Mouse (Mus musculus): Measurements from ENCODE around the gene Rasa2. TPM values are rescaled to one million over a fixed set of nuclear protein-coding genes. Genes with fewer than 3 reads are reported as not detected.

Rasa2 gene
- polyA plus RNA-seq, 1 experiment: 1.5 TPM

DNA sequence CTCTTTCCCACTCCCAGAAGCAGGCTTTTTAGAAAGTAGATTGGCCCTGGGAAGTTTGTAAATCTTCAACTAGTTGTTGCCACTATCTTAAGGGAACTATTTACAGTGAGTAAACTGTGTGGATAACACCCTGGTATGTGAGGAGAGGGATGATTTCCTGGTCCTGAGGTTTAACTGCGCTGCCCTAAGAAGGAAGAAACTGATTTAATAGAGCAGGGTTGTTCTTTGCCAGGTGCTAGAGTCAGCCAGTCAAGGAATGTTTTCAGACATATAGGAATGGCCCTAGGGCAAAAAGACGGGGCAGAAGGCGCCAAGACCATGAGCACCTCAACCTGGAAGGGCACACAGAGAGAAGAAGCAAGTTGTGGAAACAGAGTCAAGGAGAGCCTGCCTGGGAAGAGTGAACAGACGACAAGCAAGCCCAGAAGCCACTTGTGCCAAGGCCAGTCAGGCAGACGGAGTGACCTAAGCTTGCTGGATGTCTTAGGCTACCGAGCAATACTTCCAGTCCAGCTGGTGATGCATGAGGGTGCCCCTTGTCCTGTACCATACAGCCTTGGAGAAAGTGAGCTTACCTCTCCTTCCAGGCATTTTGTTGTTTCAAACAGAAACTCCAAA lies 765 bp upstream of the Rasa2 start:
- H3ac ChIP-seq (ENCODE audit: control insufficient read depth, insufficient read length, low read depth): no peak overlapping the region
- no peaks in the 10 kb centered on the region for H3K27me3 ChIP-seq (ENCODE audit: control insufficient read depth, insufficient read depth, insufficient read length)
- no peak overlapping the region for H3K4me3 ChIP-seq (ENCODE audit: insufficient read depth, poor library complexity, severe bottlenecking)
- peaks cover 36% of the 10 kb centered on the region for H3K79me2 ChIP-seq (ENCODE audit: control insufficient read depth, insufficient read depth)
- TF ChIP-seq MAX (IDR thresholded peaks at IDR 0.05) (no peak), CTCF (IDR thresholded peaks at IDR 0.05; ENCODE audit: control insufficient read depth, insufficient read depth, insufficient read length) (no peak)
- no peaks in the 10 kb centered on the region for H3K36me3 ChIP-seq (ENCODE audit: control insufficient read depth, insufficient read depth)
- peaks cover 13% of the 10 kb centered on the region for H3K79me3 ChIP-seq (ENCODE audit: low read depth)

DNA sequence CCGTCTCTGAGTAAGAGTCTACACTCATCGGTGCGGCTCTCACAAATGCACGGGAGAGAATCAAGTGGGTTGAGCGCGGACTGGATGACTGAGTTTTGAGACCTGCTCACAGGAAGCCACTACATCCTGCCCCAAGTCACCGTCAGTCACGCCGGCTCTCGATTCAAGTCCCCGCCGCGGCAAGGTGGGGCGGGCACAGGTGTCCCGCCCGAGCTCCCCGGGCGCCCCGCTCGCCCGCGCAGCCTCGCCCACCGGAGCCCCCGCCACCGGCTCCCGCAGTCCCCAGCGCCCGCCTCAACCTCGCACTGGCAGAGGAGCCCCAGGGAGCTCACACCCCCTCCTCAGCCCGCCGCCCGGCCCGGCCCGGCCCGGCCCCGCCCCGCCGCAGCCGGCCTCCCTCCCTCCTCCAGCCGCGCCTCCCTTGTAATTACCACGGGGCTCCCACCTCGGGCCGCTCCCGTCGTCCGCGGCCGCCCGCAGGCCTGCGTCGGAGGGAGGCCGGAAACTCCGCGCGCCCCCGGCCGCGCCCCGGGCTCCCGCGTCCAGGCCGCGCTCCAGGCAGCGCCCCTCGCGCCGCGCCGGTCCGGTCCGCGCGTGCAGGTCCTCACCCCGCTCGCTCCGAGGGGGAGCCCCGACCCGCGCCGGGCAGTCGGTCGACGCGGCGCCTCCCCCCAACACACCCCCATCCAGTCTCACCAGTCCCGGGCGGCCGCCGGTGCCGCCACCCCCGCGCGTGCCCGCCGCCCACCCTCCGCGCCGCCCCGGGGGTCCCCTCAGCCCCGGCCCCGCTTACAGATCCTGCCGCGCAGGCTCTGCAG lies 637 bp downstream of the Rasa2 start:
- no peaks in the 10 kb centered on the region for H3K36me3 ChIP-seq (ENCODE audit: control insufficient read depth, insufficient read depth)
- peak overlapping the region; percentile 80 for H3ac ChIP-seq (ENCODE audit: control insufficient read depth, insufficient read length, low read depth)
- H3K79me3 ChIP-seq (ENCODE audit: low read depth): peaks cover 18% of the 10 kb centered on the region
- H3K79me2 ChIP-seq (ENCODE audit: control insufficient read depth, insufficient read depth): peaks cover 49% of the 10 kb centered on the region
- peak overlapping the region; percentile 52 for H3K4me3 ChIP-seq (ENCODE audit: insufficient read depth, poor library complexity, severe bottlenecking)
- no peaks in the 10 kb centered on the region for H3K27me3 ChIP-seq (ENCODE audit: control insufficient read depth, insufficient read depth, insufficient read length)
- no peak for TF ChIP-seq MYOD1 (IDR thresholded peaks at IDR 0.05; ENCODE audit: control insufficient read depth, insufficient read length, low read depth)
- no peak for TF ChIP-seq USF1 (IDR thresholded peaks at IDR 0.05; ENCODE audit: low read depth)
- no peak for TF ChIP-seq MAX (IDR thresholded peaks at IDR 0.05)
- no peak for TF ChIP-seq FOSL1 (IDR thresholded peaks at IDR 0.05; ENCODE audit: insufficient read depth, low read length, poor library complexity, severe bottlenecking)
- no peak for TF ChIP-seq MYOG (IDR thresholded peaks at IDR 0.05; ENCODE audit: control insufficient read depth, extremely low read depth, insufficient read length)
- TF ChIP-seq CEBPB (IDR thresholded peaks at IDR 0.05; ENCODE audit: low read depth): no peak
- no peak for TF ChIP-seq CTCF (IDR thresholded peaks at IDR 0.05; ENCODE audit: control insufficient read depth, insufficient read depth, insufficient read length)

DNA sequence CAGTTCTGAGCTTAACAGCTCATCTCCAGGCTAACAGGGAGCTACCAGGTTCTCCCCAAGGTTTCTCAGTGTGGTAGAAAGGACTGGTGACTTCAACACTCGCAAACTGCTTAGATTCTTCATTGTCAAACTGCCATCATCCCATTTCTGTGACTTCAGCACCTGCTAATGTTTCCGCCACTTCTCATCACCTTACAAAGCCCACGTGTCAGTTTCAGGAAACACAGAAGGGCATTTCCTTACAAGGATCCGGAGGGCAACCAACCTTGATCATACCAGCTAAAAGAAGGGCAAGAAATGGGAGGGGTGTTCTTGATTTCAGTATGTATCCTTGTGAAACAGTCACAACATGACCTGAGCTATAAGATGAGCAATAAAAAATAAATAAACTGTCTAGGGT lies 2.3 kb downstream of the Rasa2 start:
- no peak overlapping the region for H3K4me3 ChIP-seq (ENCODE audit: insufficient read depth, poor library complexity, severe bottlenecking)
- no peaks in the 10 kb centered on the region for H3K27me3 ChIP-seq (ENCODE audit: control insufficient read depth, insufficient read depth, insufficient read length)
- peaks cover 65% of the 10 kb centered on the region for H3K79me2 ChIP-seq (ENCODE audit: control insufficient read depth, insufficient read depth)
- no peak overlapping the region for H3ac ChIP-seq (ENCODE audit: control insufficient read depth, insufficient read length, low read depth)
- no peaks in the 10 kb centered on the region for H3K36me3 ChIP-seq (ENCODE audit: control insufficient read depth, insufficient read depth)
- peaks cover 24% of the 10 kb centered on the region for H3K79me3 ChIP-seq (ENCODE audit: low read depth)
- TF ChIP-seq MYOG (IDR thresholded peaks at IDR 0.05; ENCODE audit: control insufficient read depth, extremely low read depth, insufficient read length) (no peak), CEBPB (IDR thresholded peaks at IDR 0.05; ENCODE audit: low read depth) (no peak), FOSL1 (IDR thresholded peaks at IDR 0.05; ENCODE audit: insufficient read depth, low read length, poor library complexity, severe bottlenecking) (no peak), MAX (IDR thresholded peaks at IDR 0.05) (no peak), MYOD1 (IDR thresholded peaks at IDR 0.05; ENCODE audit: control insufficient read depth, insufficient read length, low read depth) (no peak), USF1 (IDR thresholded peaks at IDR 0.05; ENCODE audit: low read depth) (no peak), CTCF (IDR thresholded peaks at IDR 0.05; ENCODE audit: control insufficient read depth, insufficient read depth, insufficient read length) (no peak)

DNA sequence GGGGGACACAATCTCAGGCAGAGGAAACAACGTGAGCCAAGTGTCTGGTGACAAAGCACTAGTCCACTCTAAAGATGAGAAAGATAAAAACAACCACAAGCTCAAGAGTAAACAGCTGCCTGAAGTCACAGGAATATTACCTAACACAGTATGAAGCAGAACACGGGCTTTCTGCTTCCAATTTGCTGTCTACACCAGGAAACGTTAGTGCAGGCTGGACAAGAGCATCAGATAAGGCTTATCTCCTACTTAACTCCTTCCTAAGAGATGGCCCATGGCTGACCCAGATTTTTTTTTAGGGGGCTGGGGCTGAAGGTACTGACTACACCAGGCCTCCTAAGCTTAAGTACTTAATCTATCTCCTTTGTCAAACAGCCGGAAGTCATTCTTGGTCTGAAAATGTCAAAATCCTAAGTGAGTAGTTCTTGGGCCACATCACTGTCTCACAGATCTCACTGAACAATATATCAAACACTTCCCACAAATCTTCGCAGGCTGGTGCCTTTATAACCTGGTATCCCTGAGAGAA lies 3.8 kb downstream of the Rasa2 start:
- Histone ChIP-seq H3K4me3 (ENCODE audit: insufficient read depth, poor library complexity, severe bottlenecking) (no peak overlapping the region), H3K36me3 (ENCODE audit: control insufficient read depth, insufficient read depth) (no peaks in the 10 kb centered on the region), H3ac (ENCODE audit: control insufficient read depth, insufficient read length, low read depth) (no peak overlapping the region), H3K79me2 (ENCODE audit: control insufficient read depth, insufficient read depth) (peaks cover 74% of the 10 kb centered on the region), H3K79me3 (ENCODE audit: low read depth) (peaks cover 24% of the 10 kb centered on the region), H3K27me3 (ENCODE audit: control insufficient read depth, insufficient read depth, insufficient read length) (no peaks in the 10 kb centered on the region)
- TF ChIP-seq USF1 (IDR thresholded peaks at IDR 0.05; ENCODE audit: low read depth) (no peak), CTCF (IDR thresholded peaks at IDR 0.05; ENCODE audit: control insufficient read depth, insufficient read depth, insufficient read length) (no peak), CEBPB (IDR thresholded peaks at IDR 0.05; ENCODE audit: low read depth) (no peak), MYOG (IDR thresholded peaks at IDR 0.05; ENCODE audit: control insufficient read depth, extremely low read depth, insufficient read length) (no peak), MYOD1 (IDR thresholded peaks at IDR 0.05; ENCODE audit: control insufficient read depth, insufficient read length, low read depth) (no peak)

DNA sequence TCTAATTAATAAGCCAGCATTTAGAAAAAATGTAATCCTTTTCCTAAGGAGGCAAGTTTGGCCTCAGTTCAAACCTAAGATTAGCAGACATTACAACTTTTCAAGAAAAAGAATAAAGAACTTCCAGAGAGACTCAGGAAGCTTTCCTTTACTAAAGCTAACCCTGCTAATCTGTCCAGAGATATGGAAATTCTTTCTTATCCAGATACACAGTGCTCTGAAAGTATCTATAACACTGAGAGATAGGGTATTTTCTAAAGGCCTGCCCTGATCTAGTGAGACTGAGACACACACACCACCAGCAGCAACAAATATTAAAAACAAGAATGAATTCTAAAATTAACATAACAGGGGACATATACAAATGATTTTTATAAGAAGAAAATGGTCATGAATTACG lies 4.4 kb downstream of the Rasa2 start:
- TF ChIP-seq MYOD1 (IDR thresholded peaks at IDR 0.05; ENCODE audit: control insufficient read depth, insufficient read length, low read depth): no peak
- TF ChIP-seq CEBPB (IDR thresholded peaks at IDR 0.05; ENCODE audit: low read depth): no peak
- TF ChIP-seq USF1 (IDR thresholded peaks at IDR 0.05; ENCODE audit: low read depth): no peak
- TF ChIP-seq MAX (IDR thresholded peaks at IDR 0.05): no peak
- Histone ChIP-seq H3K27me3 (ENCODE audit: control insufficient read depth, insufficient read depth, insufficient read length) (no peaks in the 10 kb centered on the region), H3K36me3 (ENCODE audit: control insufficient read depth, insufficient read depth) (no peaks in the 10 kb centered on the region), H3K79me3 (ENCODE audit: low read depth) (peaks cover 27% of the 10 kb centered on the region), H3K79me2 (ENCODE audit: control insufficient read depth, insufficient read depth) (peaks cover 78% of the 10 kb centered on the region), H3K4me3 (ENCODE audit: insufficient read depth, poor library complexity, severe bottlenecking) (no peak overlapping the region), H3ac (ENCODE audit: control insufficient read depth, insufficient read length, low read depth) (no peak overlapping the region)

Data from C2C12 (cell line).